Mouse (Mus musculus): Measurements from ENCODE around the gene Nxnl2. TPM values are rescaled to one million over a fixed set of nuclear protein-coding genes. Genes with fewer than 3 reads are reported as not detected.
"Not testable (repeated sequence)": the region's sequence is repeated elsewhere in the genome, so short reads cannot be mapped to it uniquely, and the experiment has no call there.

Gene Nxnl2
- polyA plus RNA-seq, 1 experiment from 2014 or later, result 1.3 TPM

DNA sequence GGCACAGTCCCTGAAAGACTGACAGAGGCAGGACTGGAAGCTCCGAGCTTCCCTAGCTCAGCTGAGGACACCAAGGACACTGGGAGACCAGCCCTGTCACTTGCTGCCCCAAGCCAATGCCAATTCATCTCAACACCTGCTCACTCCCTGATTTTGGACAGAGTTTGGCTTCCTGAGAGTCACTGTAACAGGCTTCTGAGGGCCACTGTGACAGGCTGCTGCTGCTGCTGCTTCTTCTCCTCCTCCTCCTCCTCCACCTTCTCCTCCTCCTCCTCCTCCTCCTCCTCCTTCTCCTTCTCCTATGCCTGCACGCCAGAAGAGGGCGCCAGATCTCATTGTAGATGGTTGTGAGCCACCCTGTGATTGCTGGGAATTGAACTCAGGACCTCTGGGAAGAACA, 19.5 kb downstream of the Nxnl2 start:
- Histone ChIP-seq H3K9me3 (ENCODE audit: control insufficient read depth, low read length) (no peaks in the 10 kb centered on the region), H3K4me3 (replicated peaks; ENCODE audit: low read depth, low read length) (no peak overlapping the region), H3K9ac (replicated peaks; ENCODE audit: low read length) (no peak overlapping the region), H3K27ac (replicated peaks; ENCODE audit: low read depth, low read length) (no peak overlapping the region), H3K36me3 (ENCODE audit: control insufficient read depth, insufficient read depth, low read length) (no peaks in the 10 kb centered on the region), H3K4me1 (ENCODE audit: control insufficient read depth, insufficient read depth, low read length) (no peaks in the 10 kb centered on the region), H3K4me2 (ENCODE audit: low read length) (no peak overlapping the region), H3K27me3 (ENCODE audit: control insufficient read depth, insufficient read depth, low read length) (no peaks in the 10 kb centered on the region)
- DNase-seq (no peak), ATAC-seq (ENCODE audit: low FRiP score, low TSS enrichment) (no peak)
- WGBS, result 53% methylated on average over 3 of the region's 3 CpGs

DNA sequence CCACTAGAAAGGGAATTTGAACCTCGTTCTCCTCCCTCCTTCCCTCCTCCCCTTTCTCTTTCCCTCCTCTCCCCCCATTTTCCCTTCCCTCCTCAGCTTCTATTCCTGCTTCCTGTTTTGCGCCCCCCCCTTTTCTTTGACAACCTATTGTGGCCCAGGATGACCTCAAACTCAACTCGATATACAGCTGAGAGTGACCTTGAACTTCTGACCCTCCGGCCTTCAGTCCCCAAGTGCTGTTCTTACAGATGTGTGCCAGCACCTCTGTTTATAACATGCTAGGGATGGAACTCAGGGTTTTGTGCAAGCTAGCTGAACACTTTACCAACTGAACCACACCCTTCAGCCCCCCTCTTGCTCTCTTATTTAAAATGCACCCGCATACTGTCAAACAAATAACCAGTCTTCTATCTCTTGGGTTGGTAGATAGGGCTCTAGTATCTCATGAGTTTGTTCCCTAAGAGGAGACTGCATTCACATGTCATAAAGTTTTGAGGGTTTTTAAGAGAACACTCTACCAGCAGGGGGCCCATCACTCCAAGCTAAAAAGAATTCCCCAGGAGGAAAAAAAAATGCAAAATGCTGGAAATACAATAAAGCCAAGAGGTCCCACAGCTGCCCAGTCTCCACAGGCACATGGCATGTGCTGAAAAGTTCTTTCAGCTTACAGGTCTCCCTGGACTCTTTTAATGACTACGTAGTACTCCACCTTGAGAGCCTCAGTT, 20.8 kb downstream of the Nxnl2 start:
- DNase-seq (peak; percentile 29), ATAC-seq (ENCODE audit: low FRiP score, low TSS enrichment) (no peak)
- Histone ChIP-seq H3K36me3 (ENCODE audit: control insufficient read depth, insufficient read depth, low read length) (no peaks in the 10 kb centered on the region), H3K4me2 (ENCODE audit: low read length) (no peak overlapping the region), H3K9ac (replicated peaks; ENCODE audit: low read length) (no peak overlapping the region), H3K27me3 (ENCODE audit: control insufficient read depth, insufficient read depth, low read length) (no peaks in the 10 kb centered on the region), H3K4me3 (replicated peaks; ENCODE audit: low read depth, low read length) (no peak overlapping the region), H3K4me1 (ENCODE audit: control insufficient read depth, insufficient read depth, low read length) (no peaks in the 10 kb centered on the region), H3K9me3 (ENCODE audit: control insufficient read depth, low read length) (no peaks in the 10 kb centered on the region), H3K27ac (replicated peaks; ENCODE audit: low read depth, low read length) (no peak overlapping the region)
- 94% methylated on average over 6 of the region's 6 CpGs for WGBS

DNA sequence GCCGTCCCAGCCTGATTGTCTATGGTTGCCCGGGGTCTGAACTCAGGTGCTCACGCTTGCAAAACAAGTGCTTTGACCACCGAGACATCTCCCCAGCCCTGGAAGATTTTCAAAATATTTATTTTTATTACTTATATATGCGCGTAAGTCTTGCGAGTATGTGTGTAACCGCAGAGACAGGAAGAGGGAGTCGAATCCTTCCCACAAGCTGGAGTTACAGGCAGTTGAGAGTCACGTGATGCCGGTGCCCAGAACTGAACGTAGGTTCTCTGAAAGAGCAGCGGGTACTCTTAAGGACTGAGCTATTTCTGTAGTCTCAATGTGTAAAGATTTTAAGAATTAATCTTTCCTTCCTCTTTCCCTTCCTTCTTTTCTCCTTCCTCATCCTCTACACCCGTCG, 23.1 kb downstream of the Nxnl2 start:
- H3K27ac ChIP-seq (replicated peaks; ENCODE audit: low read depth, low read length), result no peak overlapping the region
- no peaks in the 10 kb centered on the region for H3K36me3 ChIP-seq (ENCODE audit: control insufficient read depth, insufficient read depth, low read length)
- no peak overlapping the region for H3K9ac ChIP-seq (replicated peaks; ENCODE audit: low read length)
- DNase-seq (no peak), ATAC-seq (ENCODE audit: low FRiP score, low TSS enrichment) (no peak)
- H3K4me3 ChIP-seq (replicated peaks; ENCODE audit: low read depth, low read length), result no peak overlapping the region
- H3K27me3 ChIP-seq (ENCODE audit: control insufficient read depth, insufficient read depth, low read length), result no peaks in the 10 kb centered on the region
- no peaks in the 10 kb centered on the region for H3K4me1 ChIP-seq (ENCODE audit: control insufficient read depth, insufficient read depth, low read length)
- 90% methylated on average over 15 of the region's 15 CpGs for WGBS
- no peaks in the 10 kb centered on the region for H3K9me3 ChIP-seq (ENCODE audit: control insufficient read depth, low read length)
- no peak overlapping the region for H3K4me2 ChIP-seq (ENCODE audit: low read length)

DNA sequence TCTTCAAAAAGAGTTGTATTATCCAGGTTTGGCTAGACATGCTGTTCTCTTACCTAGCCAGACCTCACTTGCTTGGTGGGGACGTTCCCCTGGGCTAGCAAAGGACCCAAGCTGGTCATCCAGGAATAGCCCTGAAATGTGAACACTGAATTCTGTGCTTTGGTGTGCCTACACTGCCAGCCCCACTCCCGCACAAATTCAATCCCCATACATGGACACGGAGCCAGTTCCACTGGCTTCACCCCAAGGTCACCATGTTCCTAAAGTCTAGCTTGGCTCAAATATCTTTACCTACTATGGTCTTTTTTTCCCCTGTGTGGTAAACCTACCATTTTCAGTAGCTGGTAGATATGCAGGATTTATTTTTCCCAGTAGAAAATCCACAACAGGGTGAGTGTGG, 26.9 kb downstream of the Nxnl2 start:
- no peak overlapping the region for H3K9ac ChIP-seq (replicated peaks; ENCODE audit: low read length)
- H3K9me3 ChIP-seq (ENCODE audit: control insufficient read depth, low read length), result no peaks in the 10 kb centered on the region
- no peaks in the 10 kb centered on the region for H3K27me3 ChIP-seq (ENCODE audit: control insufficient read depth, insufficient read depth, low read length)
- no peak overlapping the region for H3K4me2 ChIP-seq (ENCODE audit: low read length)
- no peaks in the 10 kb centered on the region for H3K4me1 ChIP-seq (ENCODE audit: control insufficient read depth, insufficient read depth, low read length)
- H3K4me3 ChIP-seq (replicated peaks; ENCODE audit: low read depth, low read length), result no peak overlapping the region
- ATAC-seq (ENCODE audit: low FRiP score, low TSS enrichment) (no peak), DNase-seq (no peak)
- WGBS, result 90% methylated on average over 3 of the region's 3 CpGs
- H3K36me3 ChIP-seq (ENCODE audit: control insufficient read depth, insufficient read depth, low read length), result no peaks in the 10 kb centered on the region
- H3K27ac ChIP-seq (replicated peaks; ENCODE audit: low read depth, low read length), result no peak overlapping the region

DNA sequence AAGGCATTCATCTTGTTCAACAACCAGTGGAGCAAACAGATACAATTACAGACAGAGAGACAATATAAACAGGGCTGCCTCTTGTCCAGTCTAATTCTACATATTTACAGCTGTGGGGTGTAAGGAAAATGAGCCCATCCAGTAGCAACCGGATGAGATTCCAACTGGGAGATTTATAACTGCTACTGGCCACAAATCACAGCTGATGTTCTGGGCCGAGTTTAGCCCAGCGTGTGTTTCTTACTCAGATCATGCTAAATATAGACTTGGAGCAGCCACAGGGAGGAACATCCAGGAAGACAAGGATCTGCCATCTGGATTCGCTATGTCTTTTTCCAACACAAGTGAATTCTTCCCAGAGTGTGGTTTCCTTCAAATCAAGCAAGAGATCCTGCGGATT, 27.4 kb downstream of the Nxnl2 start:
- no peak overlapping the region for H3K4me2 ChIP-seq (ENCODE audit: low read length)
- DNase-seq (no peak), ATAC-seq (ENCODE audit: low FRiP score, low TSS enrichment) (no peak)
- no peaks in the 10 kb centered on the region for H3K27me3 ChIP-seq (ENCODE audit: control insufficient read depth, insufficient read depth, low read length)
- H3K36me3 ChIP-seq (ENCODE audit: control insufficient read depth, insufficient read depth, low read length), result no peaks in the 10 kb centered on the region
- H3K9me3 ChIP-seq (ENCODE audit: control insufficient read depth, low read length), result no peaks in the 10 kb centered on the region
- WGBS, result 89% methylated on average over 5 of the region's 5 CpGs
- no peak overlapping the region for H3K4me3 ChIP-seq (replicated peaks; ENCODE audit: low read depth, low read length)
- no peaks in the 10 kb centered on the region for H3K4me1 ChIP-seq (ENCODE audit: control insufficient read depth, insufficient read depth, low read length)
- no peak overlapping the region for H3K27ac ChIP-seq (replicated peaks; ENCODE audit: low read depth, low read length)
- no peak overlapping the region for H3K9ac ChIP-seq (replicated peaks; ENCODE audit: low read length)

DNA sequence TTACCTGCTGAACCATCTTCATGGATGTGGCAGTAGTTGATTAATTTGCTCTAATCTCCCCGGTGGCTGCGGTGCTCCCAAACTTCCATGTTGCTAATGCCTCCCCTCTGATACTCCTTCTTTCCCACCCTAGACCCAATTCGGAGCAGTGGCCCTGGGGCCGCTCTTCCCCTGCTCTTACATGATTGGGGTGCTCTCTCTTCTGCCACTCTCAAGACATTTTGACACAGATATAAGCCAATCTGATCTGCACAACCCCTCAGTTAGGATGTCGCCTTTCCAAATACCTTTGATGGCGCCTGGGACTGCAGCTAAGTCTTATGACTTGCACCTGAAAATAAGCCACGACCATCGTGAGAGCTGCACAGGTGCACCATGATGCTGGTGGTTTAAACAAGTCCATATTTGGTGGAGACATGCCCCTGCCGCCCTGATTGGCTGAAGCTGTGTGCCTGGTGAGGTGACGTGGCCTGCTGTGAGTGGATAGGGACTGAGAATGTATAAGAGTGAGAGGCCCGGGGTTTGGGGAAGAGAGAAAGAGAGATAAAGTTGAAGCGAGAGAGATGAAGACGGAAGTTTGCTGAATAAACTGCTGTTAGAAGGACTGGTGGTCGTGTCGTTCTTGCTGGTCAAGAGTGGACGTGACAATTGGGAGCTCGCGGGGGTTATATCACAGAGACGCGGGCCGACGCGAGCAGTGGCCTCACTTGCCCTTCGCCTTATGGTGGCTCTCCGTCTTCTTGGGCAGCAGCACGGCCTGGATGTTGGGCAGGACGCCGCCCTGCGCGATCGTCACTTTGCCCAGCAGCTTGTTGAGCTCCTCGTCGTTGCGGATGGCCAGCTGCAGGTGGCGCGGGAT, 31.4 kb downstream of the Nxnl2 start:
- H3K36me3 ChIP-seq (ENCODE audit: control insufficient read depth, insufficient read depth, low read length); H3K4me1 ChIP-seq (ENCODE audit: control insufficient read depth, insufficient read depth, low read length); H3K9me3 ChIP-seq (ENCODE audit: control insufficient read depth, low read length); DNase-seq; H3K4me3 ChIP-seq (replicated peaks; ENCODE audit: low read depth, low read length); H3K9ac ChIP-seq (replicated peaks; ENCODE audit: low read length); H3K27me3 ChIP-seq (ENCODE audit: control insufficient read depth, insufficient read depth, low read length); H3K27ac ChIP-seq (replicated peaks; ENCODE audit: low read depth, low read length): not testable (repeated sequence)
- WGBS, result 49% methylated on average over 28 of the region's 36 CpGs
- H3K4me2 ChIP-seq (ENCODE audit: low read length), result peak overlapping the region; percentile 53
- ATAC-seq (ENCODE audit: low FRiP score, low TSS enrichment), result peak; percentile 31; the same call in 1 of the 2 replicates

DNA sequence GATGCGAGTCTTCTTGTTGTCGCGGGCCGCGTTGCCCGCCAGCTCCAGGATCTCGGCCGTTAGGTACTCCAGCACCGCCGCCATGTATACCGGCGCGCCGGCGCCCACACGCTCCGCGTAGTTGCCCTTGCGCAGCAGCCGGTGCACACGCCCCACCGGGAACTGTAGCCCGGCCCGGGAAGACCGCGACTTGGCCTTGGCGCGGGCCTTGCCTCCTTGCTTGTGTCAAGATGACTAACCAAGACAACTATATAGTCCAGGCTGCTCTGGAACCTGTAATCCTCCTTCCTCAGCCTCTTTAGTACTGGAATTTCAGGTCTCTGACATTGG, 32.0 kb downstream of the Nxnl2 start:
- not testable (repeated sequence) for H3K36me3 ChIP-seq (ENCODE audit: control insufficient read depth, insufficient read depth, low read length); H3K4me1 ChIP-seq (ENCODE audit: control insufficient read depth, insufficient read depth, low read length); ATAC-seq (ENCODE audit: low FRiP score, low TSS enrichment); H3K9me3 ChIP-seq (ENCODE audit: control insufficient read depth, low read length); H3K27me3 ChIP-seq (ENCODE audit: control insufficient read depth, insufficient read depth, low read length); H3K27ac ChIP-seq (replicated peaks; ENCODE audit: low read depth, low read length)
- peak; percentile 55 for DNase-seq
- Histone ChIP-seq H3K9ac (replicated peaks; ENCODE audit: low read length) (peak overlapping the region; percentile 44; the same call in 1 of the 2 replicates), H3K4me2 (ENCODE audit: low read length) (peak overlapping the region; percentile 53), H3K4me3 (replicated peaks; ENCODE audit: low read depth, low read length) (peak overlapping the region; percentile 28)
- 8% methylated on average over 28 of the region's 28 CpGs for WGBS

DNA sequence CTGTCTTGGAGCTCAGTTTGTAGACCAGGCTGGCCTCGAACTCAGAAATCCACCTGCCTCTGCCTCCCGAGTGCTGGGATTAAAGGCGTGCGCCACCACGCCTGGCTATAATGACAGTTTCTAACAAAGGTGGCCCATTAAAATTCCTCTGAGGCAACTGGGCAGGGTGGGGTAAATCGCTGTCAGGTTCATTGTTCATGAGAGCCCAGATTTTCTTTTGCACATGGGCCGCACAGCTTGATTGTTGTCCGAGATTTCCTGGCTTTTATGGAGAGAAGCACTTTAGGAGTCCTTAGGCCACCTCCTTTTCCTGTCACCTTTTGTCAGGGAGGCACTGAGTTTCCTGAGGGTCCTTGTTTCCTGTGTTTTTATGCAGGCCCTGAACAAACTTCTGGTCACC, 32.6 kb downstream of the Nxnl2 start:
- 88% methylated on average over 8 of the region's 8 CpGs for WGBS
- no peak overlapping the region for H3K4me3 ChIP-seq (replicated peaks; ENCODE audit: low read depth, low read length)
- DNase-seq (no peak), ATAC-seq (ENCODE audit: low FRiP score, low TSS enrichment) (no peak)
- no peaks in the 10 kb centered on the region for H3K27me3 ChIP-seq (ENCODE audit: control insufficient read depth, insufficient read depth, low read length)
- no peak overlapping the region for H3K4me2 ChIP-seq (ENCODE audit: low read length)
- H3K9me3 ChIP-seq (ENCODE audit: control insufficient read depth, low read length), result no peaks in the 10 kb centered on the region
- H3K9ac ChIP-seq (replicated peaks; ENCODE audit: low read length), result no peak overlapping the region
- H3K4me1 ChIP-seq (ENCODE audit: control insufficient read depth, insufficient read depth, low read length), result no peaks in the 10 kb centered on the region; the same call in 1 of the 2 replicates
- H3K36me3 ChIP-seq (ENCODE audit: control insufficient read depth, insufficient read depth, low read length), result no peaks in the 10 kb centered on the region
- H3K27ac ChIP-seq (replicated peaks; ENCODE audit: low read depth, low read length), result no peak overlapping the region

DNA sequence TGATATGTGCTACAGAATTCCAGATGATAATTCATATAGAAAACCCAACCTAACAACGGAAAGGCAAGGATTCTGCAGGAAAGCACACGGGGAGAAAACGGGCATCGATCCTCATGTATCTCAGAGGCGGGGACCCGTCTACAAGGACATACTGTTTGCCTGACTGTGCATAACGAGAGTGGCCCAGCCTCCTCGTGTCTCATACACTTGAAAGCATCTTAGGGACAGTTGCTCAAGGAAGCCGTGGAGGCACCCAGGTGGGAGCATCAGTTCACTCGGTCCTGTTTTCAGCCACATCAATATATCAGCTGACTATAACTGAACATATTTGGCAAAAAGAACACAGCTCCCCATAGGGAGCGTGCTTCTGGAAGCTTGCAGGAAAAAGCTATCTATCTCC, 33.3 kb downstream of the Nxnl2 start:
- H3K4me2 ChIP-seq (ENCODE audit: low read length); H3K9me3 ChIP-seq (ENCODE audit: control insufficient read depth, low read length); DNase-seq; ATAC-seq (ENCODE audit: low FRiP score, low TSS enrichment); H3K36me3 ChIP-seq (ENCODE audit: control insufficient read depth, insufficient read depth, low read length); H3K4me1 ChIP-seq (ENCODE audit: control insufficient read depth, insufficient read depth, low read length); H3K4me3 ChIP-seq (replicated peaks; ENCODE audit: low read depth, low read length); H3K27me3 ChIP-seq (ENCODE audit: control insufficient read depth, insufficient read depth, low read length); H3K27ac ChIP-seq (replicated peaks; ENCODE audit: low read depth, low read length); H3K9ac ChIP-seq (replicated peaks; ENCODE audit: low read length): not testable (repeated sequence)
- 96% methylated on average over 11 of the region's 11 CpGs for WGBS

Measured in midbrain, embryonic 14.5 days (tissue).